Mouse (Mus musculus) embryonic fibroblast, embryonic 13.5 days (primary cell): ENCODE results near the gene Slc35b2.

ENCODE experiments used
- CTCF ChIP-seq: IDR thresholded peaks from 2 replicates; pipeline ENCODE4 v1.5.1; 2011; ENCODE audit warnings: mild to moderate bottlenecking, control low read depth, low read length, moderate library complexity, borderline replicate concordance; ENCODE audit not compliant: insufficient read depth
- POLR2A ChIP-seq: IDR thresholded peaks from 2 replicates; pipeline ENCODE4 v1.6.1; 2011; ENCODE audit warnings: low read depth, mild to moderate bottlenecking, control low read depth, low read length, moderate library complexity

GRCm38 (mm10) chr17:45601325-45601724 lies 37.7 kb downstream of the Slc35b2 start:
- TF ChIP-seq CTCF (no peak), POLR2A (no peak)
